In the genomic region with DNA sequence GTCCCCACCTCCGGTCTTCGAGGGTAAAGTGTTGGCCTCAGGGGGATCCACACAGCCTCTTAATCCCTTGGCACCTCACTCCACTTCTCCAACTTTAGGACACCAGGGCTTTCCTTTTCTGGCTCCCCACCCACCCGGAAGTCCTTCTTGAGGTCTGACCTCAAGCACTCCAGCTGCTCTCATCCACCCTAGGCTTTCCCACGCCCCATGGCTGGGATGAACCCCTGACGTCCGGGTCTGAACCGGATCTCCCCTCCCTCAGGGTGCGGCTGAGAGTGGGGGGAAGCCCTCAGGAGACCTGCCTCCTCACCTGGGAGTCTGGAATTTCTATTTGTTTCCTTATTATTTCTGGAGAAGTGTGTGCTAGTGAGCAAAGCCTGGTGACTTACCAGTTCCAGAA, we compare ENCODE assay signal across 25 mouse cellular contexts. TPM values are rescaled to one million over a fixed set of nuclear protein-coding genes. Genes with fewer than 3 reads are reported as not detected.
DNase-seq lines count a peak whose midpoint lies in the region; ATAC-seq and TF ChIP-seq lines count a peak whose summit lies in the region.
"Had no signal": no experiment of that assay in that cellular context is flagged by ENCODE, and none has a peak within 500 bp of the region (broad histone marks: within the 10 kb centered on the region; RNA-seq: fewer than 3 reads in every experiment).

No protein-coding gene starts in this region.

- TF ChIP-seq EP300 in CH12.LX (IDR thresholded peaks at IDR 0.05; ENCODE audit: low read length), result no peak

- no peak for TF ChIP-seq RAD21 in CH12.LX (IDR thresholded peaks at IDR 0.05; ENCODE audit: low read depth, low read length)

- peaks cover 25% of the 10 kb centered on the region for H3K4me1 ChIP-seq in heart, embryonic 13.5 days
- H3K4me1 ChIP-seq in CH12.LX (ENCODE audit: control insufficient read depth in 1 of 2, insufficient read depth in 2 of 2), result peaks cover 6 to 21% of the 10 kb centered on the region in 2 experiments; a peak in 3 of 4 replicates
- H3K4me1 ChIP-seq in limb, embryonic 15.5 days, result peaks cover 20% of the 10 kb centered on the region
- H3K4me1 ChIP-seq in small intestine, adult 2 months (ENCODE audit: control insufficient read depth, insufficient read depth, insufficient read length, low read length), result peaks cover 6% of the 10 kb centered on the region

- H3K9ac ChIP-seq in heart, embryonic 13.5 days, result peak overlapping the region; percentile 28; the same call in 1 of the 2 replicates
- no peak overlapping the region for H3K9ac ChIP-seq in CH12.LX (ENCODE audit: insufficient read depth, low read depth)
- no peak overlapping the region for H3K9ac ChIP-seq in limb, embryonic 15.5 days
- H3K9ac ChIP-seq: neural tube, embryonic 13.5 days had no signal

- no peak for TF ChIP-seq POLR2A in CH12.LX (IDR thresholded peaks at IDR 0.05; ENCODE audit: low read depth, low read length)
- no peak for TF ChIP-seq POLR2A in small intestine, adult 2 months (IDR thresholded peaks at IDR 0.05; ENCODE audit: low read depth, low read length)

- dilution Hi-C loops in CH12.LX (cut with MboI; ENCODE audit: extremely low pct_ligation_motif_present, extremely low pct_unique_long_range_greater_than_20kb, low sequenced_read_pairs), result no loop called here

- no peak for TF ChIP-seq CTCF in CH12.LX (conservative IDR thresholded peaks at IDR 0.05 in 1 of 2, IDR thresholded peaks at IDR 0.05 in 1 of 2; ENCODE audit: low read depth in 2 of 2, low read length in 2 of 2)
- TF ChIP-seq CTCF in small intestine, adult 2 months (IDR thresholded peaks at IDR 0.05; ENCODE audit: extremely low read depth, insufficient read length, insufficient replicate concordance, low read depth, low read length), result no peak

- peaks cover 15% of the 10 kb centered on the region for H3K79me2 ChIP-seq in CH12.LX (replicated peaks; ENCODE audit: control insufficient read depth, extremely low read depth, insufficient read depth, poor library complexity, severe bottlenecking)

- peaks cover 47% of the 10 kb centered on the region for H3K27me3 ChIP-seq in heart, embryonic 13.5 days (replicated peaks)
- H3K27me3 ChIP-seq in CH12.LX (replicated peaks), result peaks cover 60% of the 10 kb centered on the region
- H3K27me3 ChIP-seq in limb, embryonic 15.5 days, result peaks cover 40% of the 10 kb centered on the region
- H3K27me3 ChIP-seq in small intestine, adult 2 months (ENCODE audit: control insufficient read depth, insufficient read depth, low read length), result peaks cover 5% of the 10 kb centered on the region

- in situ Hi-C loops in CH12.LX (cut with MboI; ENCODE audit: low pct_ligation_motif_present, low pct_unique_long_range_greater_than_20kb, low sequenced_read_pairs), result loop anchor here (10.0 kb wide), 1 partner anchor 126 kb away; no protein-coding TSS in a partner anchor

- no peak overlapping the region for H3K4me3 ChIP-seq in heart, embryonic 13.5 days
- H3K4me3 ChIP-seq in CH12.LX (replicated peaks in 1 of 3; ENCODE audit: low read depth in 2 of 3, low read length in 2 of 3, poor library complexity in 1 of 3), result no peak overlapping the region
- H3K4me3 ChIP-seq in limb, embryonic 15.5 days, result no peak overlapping the region
- peak overlapping the region; percentile 24 for H3K4me3 ChIP-seq in small intestine, adult 2 months (ENCODE audit: low read depth, low read length)
- H3K4me3 ChIP-seq: neural tube, embryonic 13.5 days had no signal

- 21% methylated on average over 8 of the region's 8 CpGs for WGBS in heart, embryonic 13.5 days
- 12% methylated on average over 8 of the region's 8 CpGs for WGBS in limb, embryonic 15.5 days
- 7% methylated on average over 8 of the region's 8 CpGs for WGBS in small intestine, adult 2 months

- no peak for ATAC-seq in heart, embryonic 13.5 days (ENCODE audit: extremely low read depth, insufficient number of reproducible peaks, low FRiP score, low TSS enrichment)
- no peak for ATAC-seq in limb, embryonic 15.5 days (ENCODE audit: insufficient number of reproducible peaks, low FRiP score, low TSS enrichment, low read depth)
- no peak for ATAC-seq in megakaryocyte progenitor cell, adult 5-6 weeks (replicated peaks; ENCODE audit: poor library complexity)
- ATAC-seq: forebrain, embryonic 14.5 days had no signal

- no peak overlapping the region for H3K27ac ChIP-seq in heart, embryonic 13.5 days (replicated peaks)
- no peak overlapping the region for H3K27ac ChIP-seq in CH12.LX (ENCODE audit: insufficient read depth, low read depth)
- no peak overlapping the region for H3K27ac ChIP-seq in limb, embryonic 15.5 days
- H3K27ac ChIP-seq in small intestine, adult 2 months (ENCODE audit: insufficient read depth, low read depth, low read length), result peak overlapping the region; percentile 7; the same call in 1 of the 2 replicates
- H3K27ac ChIP-seq: neural tube, embryonic 13.5 days had no signal

- H3K36me3 ChIP-seq in heart, embryonic 13.5 days, result no peaks in the 10 kb centered on the region
- H3K36me3 ChIP-seq in CH12.LX (replicated peaks in 1 of 2; ENCODE audit: control insufficient read depth in 1 of 2, insufficient read depth in 1 of 2, low read length in 1 of 2), result no peaks in the 10 kb centered on the region
- H3K36me3 ChIP-seq in limb, embryonic 15.5 days, result no peaks in the 10 kb centered on the region
- H3K36me3 ChIP-seq in small intestine, adult 2 months (ENCODE audit: control insufficient read depth, insufficient read depth, low read length), result no peaks in the 10 kb centered on the region
- H3K36me3 ChIP-seq: neural tube, embryonic 13.5 days had no signal

- H3K9me3 ChIP-seq in heart, embryonic 13.5 days, result no peaks in the 10 kb centered on the region
- no peaks in the 10 kb centered on the region for H3K9me3 ChIP-seq in CH12.LX (replicated peaks; ENCODE audit: low read length)
- no peaks in the 10 kb centered on the region for H3K9me3 ChIP-seq in limb, embryonic 15.5 days
- H3K9me3 ChIP-seq: neural tube, embryonic 13.5 days had no signal

- no peak for DNase-seq in heart, adult 9 months (ENCODE audit: low spot score in 2 of 2)
- DNase-seq in CH12.LX (ENCODE audit: extremely low read depth), result no peak
- no peak for DNase-seq in kidney, adult 9 months
- no peak for DNase-seq in spleen, postnatal 36 days (ENCODE audit: low spot score in 2 of 2)
- DNase-seq: adrenal gland, adult 2 months; B cell, adult 2 months; cerebellum, adult 8-10 months; kidney, adult 18-20 months; kidney, postnatal 36 days; thymus, postnatal 4 days had no signal

- H3K4me2 ChIP-seq in heart, embryonic 13.5 days, result no peak overlapping the region
- no peak overlapping the region for H3K4me2 ChIP-seq in CH12.LX (ENCODE audit: insufficient read depth, low read depth, poor library complexity, severe bottlenecking)
- peak overlapping the region; percentile 14; the same call in 1 of the 2 replicates for H3K4me2 ChIP-seq in limb, embryonic 15.5 days
- H3K4me2 ChIP-seq: neural tube, embryonic 13.5 days had no signal

TF ChIP-seq in CH12.LX, 34 proteins besides CTCF, POLR2A, EP300 and RAD21 (continues in another document):
- no peak for TF ChIP-seq ZKSCAN1 (IDR thresholded peaks at IDR 0.05; ENCODE audit: borderline replicate concordance, low read depth, low read length)

RNA-seq across cellular contexts. Expression of gene Foxa3, which starts 2.3 kb away (rescaled TPM):
- 0.25 and 1.2 TPM in 2 replicates for polyA plus RNA-seq in heart, embryonic 13.5 days (2015; fragmentation: Nextera tagmentation; extraction: Ambion mirVana)
- total RNA-seq in CH12.LX (2012; rRNA removed), result 0.08 TPM in 1 of 2 replicates, not detected in the other
- not detected in 2 replicates for total RNA-seq in CH12.LX (2014; rRNA removed)
- polyA plus RNA-seq in CH12.LX (2012; ENCODE audit: insufficient read length, low read depth), result not detected in 2 replicates
- 3.8 and 3.9 TPM in 2 replicates for polyA plus RNA-seq in limb, embryonic 15.5 days (2015; fragmentation: Nextera tagmentation; extraction: Ambion mirVana)
- polyA plus RNA-seq in small intestine, adult 2 months (2012; rRNA removed), result 17.8 and 19.9 TPM in 2 replicates
- not detected in 2 replicates for total RNA-seq in megakaryocyte progenitor cell, adult 5-6 weeks (2015)
- total RNA-seq in megakaryocyte progenitor cell, adult 5-6 weeks (2017), result not detected in 2 replicates
- total RNA-seq: adrenal gland, adult 2 months; layer of hippocampus, postnatal 14 days; left cerebral cortex, postnatal 36 days; megakaryocyte-erythroid progenitor cell, adult 5-6 weeks; midbrain, postnatal 0 days had no signal
- polyA plus RNA-seq: brain, embryonic 14.5 days; forebrain, embryonic 14.5 days; hindbrain, embryonic 11.5 days; midbrain, postnatal 0 days had no signal

RNA-seq across cellular contexts. Expression of gene Sympk, which starts 3.1 kb away (rescaled TPM):
- polyA plus RNA-seq in heart, embryonic 13.5 days (2015; fragmentation: Nextera tagmentation; extraction: Ambion mirVana), result 24.8 TPM in 2 replicates
- total RNA-seq in CH12.LX (2012; rRNA removed), result 129 and 141 TPM in 2 replicates
- total RNA-seq in CH12.LX (2014; rRNA removed), result 42.0 and 43.7 TPM in 2 replicates
- polyA plus RNA-seq in CH12.LX (2012; ENCODE audit: insufficient read length, low read depth), result 97.4 and 111 TPM in 2 replicates
- 28.8 and 32.7 TPM in 2 replicates for polyA plus RNA-seq in limb, embryonic 15.5 days (2015; fragmentation: Nextera tagmentation; extraction: Ambion mirVana)
- 50.4 and 71.8 TPM in 2 replicates for polyA plus RNA-seq in small intestine, adult 2 months (2012; rRNA removed)
- total RNA-seq in megakaryocyte progenitor cell, adult 5-6 weeks (2015), result 58.1 and 74.7 TPM in 2 replicates
- 44.9 and 48.6 TPM in 2 replicates for total RNA-seq in megakaryocyte progenitor cell, adult 5-6 weeks (2017)

RNA-seq across cellular contexts. Expression of gene Irf2bp1, which starts 17.2 kb away (rescaled TPM):
- polyA plus RNA-seq in heart, embryonic 13.5 days (2015; fragmentation: Nextera tagmentation; extraction: Ambion mirVana), result 12.4 and 12.7 TPM in 2 replicates
- 11.8 and 12.8 TPM in 2 replicates for total RNA-seq in CH12.LX (2012; rRNA removed)
- total RNA-seq in CH12.LX (2014; rRNA removed), result 3.7 and 4.9 TPM in 2 replicates
- 6.6 and 7.1 TPM in 2 replicates for polyA plus RNA-seq in CH12.LX (2012; ENCODE audit: insufficient read length, low read depth)
- 24.0 and 26.1 TPM in 2 replicates for polyA plus RNA-seq in limb, embryonic 15.5 days (2015; fragmentation: Nextera tagmentation; extraction: Ambion mirVana)
- polyA plus RNA-seq in small intestine, adult 2 months (2012; rRNA removed), result 17.0 and 25.8 TPM in 2 replicates
- total RNA-seq in megakaryocyte progenitor cell, adult 5-6 weeks (2015), result 16.4 and 16.8 TPM in 2 replicates
- total RNA-seq in megakaryocyte progenitor cell, adult 5-6 weeks (2017), result 12.5 and 13.1 TPM in 2 replicates

RNA-seq across cellular contexts. Expression of gene Mypop, which starts 30.0 kb away (rescaled TPM):
- 1.8 and 1.9 TPM in 2 replicates for polyA plus RNA-seq in heart, embryonic 13.5 days (2015; fragmentation: Nextera tagmentation; extraction: Ambion mirVana)
- total RNA-seq in CH12.LX (2012; rRNA removed), result 2.5 and 2.8 TPM in 2 replicates
- 1.2 and 1.3 TPM in 2 replicates for total RNA-seq in CH12.LX (2014; rRNA removed)
- polyA plus RNA-seq in CH12.LX (2012; ENCODE audit: insufficient read length, low read depth), result 4.1 and 4.7 TPM in 2 replicates
- polyA plus RNA-seq in limb, embryonic 15.5 days (2015; fragmentation: Nextera tagmentation; extraction: Ambion mirVana), result 5.2 and 5.3 TPM in 2 replicates
- polyA plus RNA-seq in small intestine, adult 2 months (2012; rRNA removed), result 1.9 and 2.3 TPM in 2 replicates
- 0.17 TPM in 1 of 2 replicates, not detected in the other for total RNA-seq in megakaryocyte progenitor cell, adult 5-6 weeks (2015)
- total RNA-seq in megakaryocyte progenitor cell, adult 5-6 weeks (2017), result not detected in 2 replicates

RNA-seq across cellular contexts. Expression of gene Rsph6a, which starts 33.4 kb away (rescaled TPM):
- polyA plus RNA-seq in heart, embryonic 13.5 days (2015; fragmentation: Nextera tagmentation; extraction: Ambion mirVana), result not detected in 2 replicates
- total RNA-seq in CH12.LX (2012; rRNA removed) (0.17 and 0.25 TPM in 2 replicates), CH12.LX (2014; rRNA removed) (not detected in 2 replicates)
- polyA plus RNA-seq in CH12.LX (2012; ENCODE audit: insufficient read length, low read depth), result not detected in 2 replicates
- not detected in 2 replicates for polyA plus RNA-seq in limb, embryonic 15.5 days (2015; fragmentation: Nextera tagmentation; extraction: Ambion mirVana)
- polyA plus RNA-seq in small intestine, adult 2 months (2012; rRNA removed), result not detected in 2 replicates
- total RNA-seq in megakaryocyte progenitor cell, adult 5-6 weeks (2015), result not detected in 2 replicates
- total RNA-seq in megakaryocyte progenitor cell, adult 5-6 weeks (2017), result 0.61 TPM in 1 of 2 replicates, not detected in the other
- total RNA-seq: adrenal gland, adult 2 months; gastrocnemius, postnatal 4 days; megakaryocyte-erythroid progenitor cell, adult 5-6 weeks; midbrain, postnatal 0 days had no signal
- polyA plus RNA-seq: adrenal gland, adult 2 months; embryonic facial prominence, embryonic 14.5 days; forebrain, embryonic 14.5 days; heart, embryonic 16.5 days; hindbrain, embryonic 11.5 days; neural tube, embryonic 13.5 days had no signal
